Mouse (Mus musculus) T-cell, adult 2 months (primary cell): ENCODE measurements at regions not wholly inside any gene's neighbourhood (a gene's known extent, or its start where the extent isn't known, plus 50 kb on each side); places are given as distances from the start of the nearest gene placed in this dataset.
"Not testable (repeated sequence)": the region's sequence is repeated elsewhere in the genome, so short reads cannot be mapped to it uniquely, and the experiment has no call there.

Experiments
- DNase-seq: peaks from one replicate; pipeline ENCODE4 v3.0.0; 2022; ENCODE audit warnings: low spot score

DNA sequence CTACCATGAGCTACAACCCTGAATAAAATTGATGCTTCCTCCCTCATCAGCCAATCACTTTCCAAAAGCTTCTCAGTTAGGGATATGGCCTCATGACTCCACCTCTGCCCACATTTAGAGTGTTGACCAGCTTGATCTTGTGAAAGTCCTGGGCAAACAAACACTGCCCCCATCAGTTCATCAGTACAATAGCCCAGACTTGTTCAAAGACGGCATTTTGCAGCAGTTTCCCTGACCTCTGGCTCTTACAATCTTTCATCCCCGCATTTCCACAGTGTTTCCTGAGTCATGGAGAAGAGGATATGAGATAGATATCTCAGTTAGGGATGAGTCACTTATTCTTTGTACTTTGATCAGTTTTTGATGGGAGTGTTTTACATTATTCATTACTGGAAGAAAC lies 203.5 kb upstream of the Asrgl1 start:
- not testable (repeated sequence) for DNase-seq

DNA sequence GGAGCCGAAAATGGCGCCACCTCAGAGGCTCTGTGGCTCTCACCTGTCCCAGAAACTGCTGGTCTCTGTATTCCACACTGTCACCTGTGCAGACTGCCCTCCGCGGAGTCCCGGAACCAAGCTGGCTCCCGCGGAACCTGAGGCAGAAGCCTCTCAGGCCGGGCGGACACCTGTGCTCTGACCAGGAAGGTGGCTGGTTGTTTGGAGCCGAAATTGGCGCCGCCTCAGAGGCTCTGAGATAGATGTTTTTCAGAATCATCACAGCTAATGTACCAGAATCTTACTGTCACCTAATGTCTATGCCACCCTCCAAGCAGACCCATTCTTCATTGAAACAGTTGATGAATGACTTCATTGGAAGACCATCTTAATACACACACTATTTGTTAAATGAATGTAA lies 202.0 kb upstream of the Asrgl1 start:
- not testable (repeated sequence) for DNase-seq

DNA sequence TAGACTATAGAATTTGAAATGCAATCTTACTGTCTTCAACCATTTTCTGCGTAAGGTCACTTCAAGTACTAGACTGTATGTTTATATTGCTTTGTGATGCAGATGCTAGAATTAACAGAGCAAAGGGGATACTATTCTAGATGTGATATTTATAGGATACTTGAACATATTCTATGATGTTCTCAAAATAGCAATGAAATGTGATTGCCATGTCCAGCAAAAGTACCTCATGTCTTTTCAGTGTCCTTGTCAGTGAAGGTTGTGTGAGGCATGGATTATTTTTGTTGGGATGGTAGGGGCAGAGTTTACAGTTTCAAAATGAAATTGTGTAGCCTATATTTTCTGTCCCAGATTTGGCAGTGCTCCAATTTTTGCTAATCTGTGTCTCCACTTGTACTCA lies 182.5 kb upstream of the Asrgl1 start:
- not testable (repeated sequence) for DNase-seq

DNA sequence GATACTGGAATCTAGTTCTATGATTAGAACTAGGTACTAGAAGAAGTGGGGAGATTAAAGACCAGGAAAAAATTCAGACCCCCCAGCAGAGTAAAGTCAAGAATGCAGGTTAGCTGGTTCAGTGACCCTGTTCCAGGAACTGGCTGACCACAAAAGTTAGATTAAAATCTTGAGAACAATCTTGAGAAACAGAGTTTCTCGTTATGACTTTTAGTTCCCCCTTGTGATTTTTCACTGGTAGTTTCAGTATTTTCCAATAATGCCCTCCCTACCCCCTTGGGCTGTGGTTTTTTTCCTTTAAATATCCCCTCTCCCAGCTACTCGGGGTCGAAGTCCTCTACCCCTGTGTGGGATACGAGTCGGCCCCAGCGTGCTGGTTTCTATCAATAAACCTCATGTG lies 180.7 kb upstream of the Asrgl1 start:
- DNase-seq: not testable (repeated sequence)

DNA sequence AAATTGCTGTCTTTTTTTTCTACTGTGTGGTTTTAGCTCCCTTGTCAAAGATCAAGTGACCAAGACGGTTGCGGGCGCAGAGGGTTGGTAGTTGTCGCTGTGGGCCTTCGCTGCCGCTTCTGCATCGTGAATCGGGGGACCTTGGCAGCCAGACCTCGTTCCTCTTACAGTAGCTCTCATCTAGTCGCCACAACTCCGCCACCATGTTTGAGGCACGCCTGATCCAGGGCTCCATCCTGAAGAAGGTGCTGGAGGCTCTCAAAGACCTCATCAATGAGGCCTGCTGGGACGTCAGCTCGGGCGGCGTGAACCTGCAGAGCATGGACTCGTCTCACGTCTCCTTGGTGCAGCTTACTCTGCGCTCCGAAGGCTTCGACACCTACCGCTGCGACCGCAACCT lies 147.7 kb upstream of the Asrgl1 start:
- peak; percentile 25 for DNase-seq

DNA sequence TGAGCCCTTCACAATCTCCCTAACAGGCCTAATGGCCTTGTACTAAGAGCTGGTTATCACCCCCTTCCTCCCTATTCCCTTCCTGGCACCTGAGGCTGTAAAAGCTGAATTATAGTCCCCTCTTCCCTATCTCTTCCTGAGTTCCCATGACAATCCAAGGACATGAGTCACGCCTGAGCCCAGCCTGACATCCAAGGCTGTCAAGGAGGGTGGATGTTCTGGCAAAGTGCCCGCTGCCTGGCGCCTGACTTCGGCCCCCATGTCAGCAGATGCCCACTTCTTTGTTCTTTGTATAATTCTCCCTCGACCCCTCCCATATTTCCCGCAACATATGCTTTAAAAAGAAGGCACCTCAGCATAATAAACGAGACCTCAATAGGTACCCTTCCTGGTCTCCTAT lies 99.2 kb upstream of the Asrgl1 start:
- not testable (repeated sequence) for DNase-seq
